Mouse (Mus musculus) left cerebral cortex, adult 18-20 months (tissue): ENCODE data around the gene Bcat2. TPM values are rescaled to one million over a fixed set of nuclear protein-coding genes. Genes with fewer than 3 reads are reported as not detected.
"Not testable (repeated sequence)": the region's sequence is repeated elsewhere in the genome, so short reads cannot be mapped to it uniquely, and the experiment has no call there.

ENCODE experiments used
- DNase-seq, 2 experiments: peaks; one replicate each; pipeline ENCODE4 v3.0.0; 2021 to 2022; ENCODE audit warnings: low spot score in 2 of 2, mixed read lengths in 1 of 2
- long read RNA-seq, 2 experiments: library from polyadenylated mRNA; stranded (forward); transcript quantifications; one replicate each; pipeline ENCODE4 v2.0.0; 2021
- total RNA-seq, 2 experiments: library from RNA; stranded (reverse); gene quantifications; 2 replicates each; pipeline ENCODE4 v1.2.3; 2021

The Bcat2 gene
- 10 to 100 TPM; 25.3 to 26.9 TPM for total RNA-seq
- long read RNA-seq, experiment 1, transcript Bcat2-201 (11 exons, 1,772 nt), result major isoform, 8 of 14 reads
- long read RNA-seq, experiment 1, partial matches to known transcripts, result 2 of 14 reads
- long read RNA-seq, experiment 1, other reads (novel, unspliced or antisense), result 4 of 14 reads
- long read RNA-seq, experiment 2, transcript Bcat2-201 (11 exons, 1,772 nt), result major isoform, 8 of 12 reads
- long read RNA-seq, experiment 2, partial matches to known transcripts, result 2 of 12 reads
- long read RNA-seq, experiment 2, other reads (novel, unspliced or antisense), result 2 of 12 reads

- peak; percentile 62 to 70 for DNase-seq
Observed at GRCm38 (mm10) chr7:45570103-45570741, at the start of gene Bcat2. Bcat2 (plus strand) TSS chr7:45570153.

- no peak for DNase-seq
Observed at GRCm38 (mm10) chr7:45520605-45521004, 49.3 kb upstream of the Bcat2 start.

- peak; percentile 87 to 91 for DNase-seq
Observed at GRCm38 (mm10) chr7:45521728-45522184, 48.2 kb upstream of the Bcat2 start.

- no peak for DNase-seq
Observed at GRCm38 (mm10) chr7:45522194-45522752, 47.7 kb upstream of the Bcat2 start.

- DNase-seq, result no peak
Observed at GRCm38 (mm10) chr7:45522957-45523676, 46.8 kb upstream of the Bcat2 start.

GRCm38 (mm10) chr7:45523678-45524170 is 46.2 kb upstream of the Bcat2 start:
- no peak for DNase-seq

GRCm38 (mm10) chr7:45524841-45525621 is 44.9 kb upstream of the Bcat2 start:
- DNase-seq, result no peak

GRCm38 (mm10) chr7:45525809-45526473 is 44.0 kb upstream of the Bcat2 start, which contains the start of the genes Ppp1r15a and Plekha4:
Ppp1r15a (minus strand) TSS chr7:45526268.
Plekha4 (plus strand) TSS chr7:45526330.
- DNase-seq, result peak; percentile 93 to 94

- no peak for DNase-seq
Observed at GRCm38 (mm10) chr7:45526474-45527120, 43.4 kb upstream of the Bcat2 start.

GRCm38 (mm10) chr7:45527169-45527568 is 42.8 kb upstream of the Bcat2 start:
- not testable (repeated sequence) for DNase-seq

- no peak for DNase-seq
Observed at GRCm38 (mm10) chr7:45529461-45529860, 40.5 kb upstream of the Bcat2 start.

GRCm38 (mm10) chr7:45530643-45531042 is 39.3 kb upstream of the Bcat2 start:
- DNase-seq, result no peak

GRCm38 (mm10) chr7:45535676-45536075 is 34.3 kb upstream of the Bcat2 start:
- no peak for DNase-seq

- DNase-seq, result no peak
Observed at GRCm38 (mm10) chr7:45537602-45538001, 32.4 kb upstream of the Bcat2 start.

- DNase-seq, result peak; percentile 56 to 65
Observed at GRCm38 (mm10) chr7:45538163-45539041, 31.6 kb upstream of the Bcat2 start.

GRCm38 (mm10) chr7:45539095-45539494 is 30.9 kb upstream of the Bcat2 start:
- no peak for DNase-seq

GRCm38 (mm10) chr7:45540213-45540612 is 29.7 kb upstream of the Bcat2 start:
- no peak for DNase-seq

GRCm38 (mm10) chr7:45544525-45544924 is 25.4 kb upstream of the Bcat2 start:
- no peak for DNase-seq
